Mouse (Mus musculus): ENCODE measurements around the gene Myog.

- no peak for TF ChIP-seq TAL1 (conservative IDR thresholded peaks at IDR 0.05; ENCODE audit: low read depth, low read length)
- TF ChIP-seq CTCF (IDR thresholded peaks at IDR 0.05; ENCODE audit: low read depth, low read length) = no peak
Observed at GRCm38 (mm10) chr1:134274483-134274920, 15.3 kb upstream of the Myog start.

Data from G1E (cell line).